Mouse (Mus musculus) small intestine, adult 2 months (tissue): ENCODE measurements at regions not wholly inside any gene's neighbourhood (a gene's known extent, or its start where the extent isn't known, plus 50 kb on each side); places are given as distances from the start of the nearest gene placed in this dataset.
A peak's percentile ranks its signal among the peaks of the same experiment; 100 is the strongest.

ENCODE experiments used
- H3K27ac ChIP-seq: fragments of 200-500 bp; 2 replicates; pipeline ENCODE4 v1.5.1; 2012; ENCODE audit warnings: low read depth, low read length, control low read depth, inconsistent platforms; ENCODE audit not compliant: insufficient read depth
- H3K27me3 ChIP-seq: fragments of 200-500 bp; 2 replicates; pipeline ENCODE4 v1.6.1; 2012; ENCODE audit warnings: mild to moderate bottlenecking, moderate library complexity, low read length, inconsistent platforms; ENCODE audit not compliant: control insufficient read depth, insufficient read depth
- H3K36me3 ChIP-seq: fragments of 200-500 bp; 2 replicates; pipeline ENCODE4 v1.6.1; 2012; ENCODE audit warnings: mild to moderate bottlenecking, low read length, control low read depth, inconsistent platforms; ENCODE audit not compliant: control insufficient read depth, insufficient read depth
- H3K4me1 ChIP-seq: fragments of 200-500 bp; 2 replicates; pipeline ENCODE4 v1.6.1; 2012; ENCODE audit warnings: low read length, inconsistent platforms, mixed read lengths; ENCODE audit not compliant: control insufficient read depth, insufficient read depth, insufficient read length
- H3K4me3 ChIP-seq: fragments of 200-500 bp; 2 replicates; pipeline ENCODE4 v1.5.1; 2012; ENCODE audit warnings: low read depth, mild to moderate bottlenecking, control low read depth, inconsistent platforms, low read length, moderate library complexity
- CTCF ChIP-seq: fragments of 200-500 bp; IDR thresholded peaks from 2 replicates; pipeline ENCODE4 v1.5.1; 2012; ENCODE audit warnings: low read depth, mild to moderate bottlenecking, control low read depth, inconsistent platforms, low read length, moderate library complexity, mixed read lengths; ENCODE audit not compliant: insufficient replicate concordance, insufficient read length; ENCODE audit errors: extremely low read depth
- POLR2A ChIP-seq: fragments of 200-500 bp; IDR thresholded peaks from 2 replicates; pipeline ENCODE4 v1.6.1; 2012; ENCODE audit warnings: low read depth, mild to moderate bottlenecking, control low read depth, inconsistent platforms, low read length, moderate library complexity
- WGBS: fragments of 180-500 bp; shearing (Covaris S2); methylation state at CpG from one replicate; pipeline ENCODE4 v1.1.7; 2018; 5-methylcytosine and 5-hydroxymethylcytosine counted together

DNA sequence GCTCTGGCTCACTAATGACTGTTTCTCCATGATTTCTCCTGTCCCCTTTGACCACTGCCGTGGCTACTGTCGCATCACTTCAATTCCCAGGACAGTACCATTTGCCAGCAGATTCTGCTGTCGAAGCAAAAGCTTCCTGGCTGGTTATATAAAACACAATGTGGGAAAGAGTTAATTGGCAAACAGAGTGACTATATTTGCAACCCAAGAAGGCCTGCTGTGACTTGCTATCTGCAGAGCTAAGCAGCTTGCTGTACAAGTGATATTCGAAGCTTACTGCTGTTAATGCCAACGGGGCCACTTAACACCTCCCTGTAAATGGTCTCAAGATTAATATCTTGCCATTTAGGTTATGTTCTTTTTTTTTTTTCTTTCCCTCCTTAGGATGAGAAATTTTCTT, 242.2 kb upstream of the A1bg start:
- peaks cover 33% of the 10 kb centered on the region; the same call in 1 of the 2 replicates for H3K4me1 ChIP-seq
- H3K27me3 ChIP-seq: no peaks in the 10 kb centered on the region
- 72% methylated on average over 5 of the region's 5 CpGs for WGBS
- H3K27ac ChIP-seq: no peak overlapping the region
- no peak overlapping the region for H3K4me3 ChIP-seq
- no peak for TF ChIP-seq POLR2A
- TF ChIP-seq CTCF: no peak
- no peaks in the 10 kb centered on the region for H3K36me3 ChIP-seq

- no peak for TF ChIP-seq CTCF
- TF ChIP-seq POLR2A: no peak
- Histone ChIP-seq H3K4me3 (no peak overlapping the region), H3K27me3 (no peaks in the 10 kb centered on the region), H3K4me1 (peaks cover 38% of the 10 kb centered on the region; the same call in 1 of the 2 replicates), H3K27ac (peak overlapping the region; percentile 69), H3K36me3 (no peaks in the 10 kb centered on the region)
- WGBS: 22% methylated on average over 5 of the region's 5 CpGs
Measured at GRCm38 (mm10) chr15:61161397-61161796, 238.6 kb upstream of the A1bg start.

DNA sequence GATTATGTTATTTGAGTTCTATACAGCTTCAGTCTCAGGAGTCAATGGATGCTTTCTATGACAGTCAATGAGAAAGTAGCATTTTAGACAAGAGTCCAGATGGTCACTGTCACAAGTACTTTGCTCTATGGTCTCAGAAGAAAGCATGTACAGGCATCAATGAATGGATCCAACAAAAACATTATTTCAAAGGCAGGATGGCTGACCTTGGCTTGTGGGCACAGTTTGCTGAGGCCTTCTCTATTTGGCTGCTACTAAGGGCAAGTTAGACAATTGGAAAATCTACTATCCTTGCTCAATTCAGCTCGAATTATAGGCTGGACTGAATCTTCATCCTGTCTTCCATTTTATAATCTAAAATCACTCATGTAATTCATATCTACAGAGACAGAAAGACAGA, 237.9 kb upstream of the A1bg start:
- H3K36me3 ChIP-seq: no peaks in the 10 kb centered on the region
- H3K27ac ChIP-seq: peak overlapping the region; percentile 54
- H3K27me3 ChIP-seq: no peaks in the 10 kb centered on the region
- H3K4me3 ChIP-seq: no peak overlapping the region
- 50% methylated on average over 1 of the region's 1 CpGs for WGBS
- TF ChIP-seq POLR2A (no peak), CTCF (no peak)
- peaks cover 38% of the 10 kb centered on the region; the same call in 1 of the 2 replicates for H3K4me1 ChIP-seq

DNA sequence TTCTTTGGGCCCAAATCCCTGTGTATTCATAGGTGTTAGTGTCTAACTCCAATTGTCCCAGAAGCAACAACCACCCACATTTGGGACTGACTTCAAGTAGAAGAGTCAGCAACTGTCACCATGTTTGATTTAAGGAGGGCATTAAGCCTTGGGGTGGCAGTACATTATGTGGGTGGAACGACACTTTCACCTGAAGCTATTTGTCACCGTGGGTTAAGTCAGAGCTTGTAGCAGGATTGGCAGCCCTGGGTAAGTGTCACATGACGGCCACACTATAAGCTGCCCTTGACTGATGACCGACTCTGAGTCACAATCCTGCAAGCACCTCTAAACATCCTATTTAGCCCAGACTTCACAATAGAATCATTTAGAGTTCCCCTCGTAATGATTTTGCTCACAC, 236.7 kb upstream of the A1bg start:
- Histone ChIP-seq H3K27me3 (no peaks in the 10 kb centered on the region), H3K36me3 (no peaks in the 10 kb centered on the region), H3K27ac (no peak overlapping the region), H3K4me3 (no peak overlapping the region), H3K4me1 (peaks cover 37% of the 10 kb centered on the region; the same call in 1 of the 2 replicates)
- TF ChIP-seq CTCF: no peak
- TF ChIP-seq POLR2A: no peak
- 26% methylated on average over 5 of the region's 5 CpGs for WGBS

- no peaks in the 10 kb centered on the region for H3K36me3 ChIP-seq
- TF ChIP-seq POLR2A (no peak), CTCF (no peak)
- no peaks in the 10 kb centered on the region for H3K27me3 ChIP-seq
- WGBS: 41% methylated on average over 13 of the region's 13 CpGs
- peaks cover 33% of the 10 kb centered on the region; the same call in 1 of the 2 replicates for H3K4me1 ChIP-seq
- H3K4me3 ChIP-seq: peak overlapping the region; percentile 67
- H3K27ac ChIP-seq: no peak overlapping the region
Measured at GRCm38 (mm10) chr15:61158041-61158545, 235.3 kb upstream of the A1bg start.

DNA sequence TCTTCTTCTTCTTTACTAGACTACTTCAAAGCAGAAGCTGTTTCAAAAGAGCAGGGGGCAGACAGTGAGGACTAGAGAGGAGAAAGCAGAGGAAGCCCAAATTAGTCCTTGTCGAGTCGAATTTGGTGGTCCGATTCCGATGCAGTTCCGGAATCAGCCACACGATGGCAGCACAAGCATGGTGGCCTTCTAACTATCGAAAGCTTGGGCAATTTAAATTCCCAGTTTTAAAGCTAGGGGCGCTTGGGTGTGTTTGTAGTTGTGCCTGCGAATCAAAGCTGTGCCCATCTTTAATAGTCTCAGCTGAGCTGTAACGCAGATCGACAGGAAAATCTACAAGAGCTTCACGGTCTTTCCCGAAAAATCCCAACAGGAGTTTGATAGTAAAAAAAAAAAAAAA, 234.7 kb upstream of the A1bg start:
- Histone ChIP-seq H3K4me1 (peaks cover 30% of the 10 kb centered on the region; the same call in 1 of the 2 replicates), H3K27ac (no peak overlapping the region), H3K4me3 (no peak overlapping the region), H3K27me3 (no peaks in the 10 kb centered on the region), H3K36me3 (no peaks in the 10 kb centered on the region)
- TF ChIP-seq CTCF (peak; percentile 99), POLR2A (no peak)
- WGBS: 7% methylated on average over 13 of the region's 13 CpGs

GRCm38 (mm10) chr15:61155530-61155929, 232.7 kb upstream of the A1bg start:
- Histone ChIP-seq H3K4me3 (no peak overlapping the region), H3K27ac (no peak overlapping the region), H3K4me1 (peaks cover 17% of the 10 kb centered on the region; the same call in 1 of the 2 replicates), H3K27me3 (no peaks in the 10 kb centered on the region), H3K36me3 (no peaks in the 10 kb centered on the region)
- WGBS: 71% methylated on average over 7 of the region's 7 CpGs
- no peak for TF ChIP-seq POLR2A
- no peak for TF ChIP-seq CTCF
